In the genomic region with DNA sequence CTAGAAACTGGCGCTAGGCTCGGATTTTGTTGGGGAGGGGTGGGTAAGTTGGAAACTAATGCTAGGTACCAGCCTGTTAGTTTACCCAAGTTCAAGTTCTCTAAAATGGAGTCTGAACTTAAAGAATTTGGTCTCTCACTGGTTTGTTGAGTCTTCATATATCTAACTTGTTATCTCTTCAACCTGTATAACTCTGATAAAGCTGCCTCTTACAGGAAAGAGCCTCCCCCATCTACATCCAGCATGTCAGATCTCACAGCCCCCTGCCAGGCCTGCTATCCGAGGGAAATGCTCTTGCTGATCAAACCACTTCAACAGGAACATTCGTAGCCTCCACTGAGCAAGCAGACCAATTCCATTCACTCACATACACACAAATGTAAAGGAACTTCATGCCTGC, we compare ENCODE assay signal across 29 mouse cellular contexts. TPM values are rescaled to one million over a fixed set of nuclear protein-coding genes. Genes with fewer than 3 reads are reported as not detected.
DNase-seq lines count a peak whose midpoint lies in the region; ATAC-seq and TF ChIP-seq lines count a peak whose summit lies in the region.
"Had no signal": no experiment of that assay in that cellular context is flagged by ENCODE, and none has a peak within 500 bp of the region (broad histone marks: within the 10 kb centered on the region; RNA-seq: fewer than 3 reads in every experiment).

No protein-coding gene starts in this region.

- no peaks in the 10 kb centered on the region for H3K27me3 ChIP-seq in liver, embryonic 12.5 days (replicated peaks)
- no peaks in the 10 kb centered on the region for H3K27me3 ChIP-seq in midbrain, embryonic 11.5 days (ENCODE audit: control insufficient read depth, insufficient read depth, low read length)
- H3K27me3 ChIP-seq in midbrain, postnatal 0 days (ENCODE audit: insufficient read depth, low read length): no peaks in the 10 kb centered on the region
- H3K27me3 ChIP-seq: CH12.LX; embryonic facial prominence, embryonic 13.5 days; embryonic facial prominence, embryonic 15.5 days; forebrain, embryonic 12.5 days had no signal

- WGBS in liver, embryonic 12.5 days (ENCODE audit: insufficient replicate concordance): 48% methylated on average over 4 of the region's 4 CpGs
- WGBS in midbrain, embryonic 11.5 days: 80% methylated on average over 4 of the region's 4 CpGs
- 85% methylated on average over 4 of the region's 4 CpGs for WGBS in midbrain, postnatal 0 days
- 94% methylated on average over 4 of the region's 4 CpGs for WGBS in macrophage (ENCODE audit: missing documents)

- H3K4me2 ChIP-seq in liver, embryonic 12.5 days: peak overlapping the region; percentile 19; the same call in 1 of the 2 replicates
- H3K4me2 ChIP-seq in midbrain, embryonic 11.5 days: no peak overlapping the region
- no peak overlapping the region for H3K4me2 ChIP-seq in midbrain, postnatal 0 days (ENCODE audit: low read depth, low read length, poor library complexity, severe bottlenecking)
- H3K4me2 ChIP-seq: embryonic facial prominence, embryonic 13.5 days; embryonic facial prominence, embryonic 15.5 days; forebrain, embryonic 12.5 days had no signal

- peaks cover 74% of the 10 kb centered on the region for H3K4me1 ChIP-seq in liver, embryonic 12.5 days
- H3K4me1 ChIP-seq in midbrain, embryonic 11.5 days (ENCODE audit: control insufficient read depth, insufficient read depth, low read length): peaks cover 8% of the 10 kb centered on the region
- no peaks in the 10 kb centered on the region for H3K4me1 ChIP-seq in midbrain, postnatal 0 days (ENCODE audit: insufficient read depth, low read length)

- no peak for DNase-seq in liver
- DNase-seq in midbrain, embryonic 11.5 days (ENCODE audit: low spot score, missing footprints): peak; percentile 26
- DNase-seq in midbrain, postnatal 0 days (ENCODE audit: low spot score): no peak
- no peak for DNase-seq in adrenal gland, postnatal 36 days
- DNase-seq: adrenal gland, adult 8-10 months; adrenal gland, postnatal 14 days; cerebellum, adult 11 months; cerebellum, adult 18-20 months; cerebellum, adult 8-10 months; cerebellum, adult 9-11 months; cerebellum, postnatal 14 days; cerebellum, postnatal 36 days; embryo, embryonic 11 days had no signal

- H3K9me3 ChIP-seq in liver, embryonic 12.5 days (replicated peaks): no peaks in the 10 kb centered on the region
- H3K9me3 ChIP-seq in midbrain, embryonic 11.5 days (ENCODE audit: control insufficient read depth, low read length): no peaks in the 10 kb centered on the region
- no peaks in the 10 kb centered on the region for H3K9me3 ChIP-seq in midbrain, postnatal 0 days (ENCODE audit: low read length)
- H3K9me3 ChIP-seq: embryonic facial prominence, embryonic 13.5 days; embryonic facial prominence, embryonic 15.5 days; forebrain, embryonic 10.5 days; forebrain, embryonic 12.5 days had no signal

- H3K27ac ChIP-seq in liver, embryonic 12.5 days: no peak overlapping the region
- no peak overlapping the region for H3K27ac ChIP-seq in midbrain, embryonic 11.5 days (ENCODE audit: low read depth, low read length)
- H3K27ac ChIP-seq in midbrain, postnatal 0 days (ENCODE audit: low read depth, low read length): no peak overlapping the region
- peak overlapping the region; percentile 46 for H3K27ac ChIP-seq in macrophage
- H3K27ac ChIP-seq: embryonic facial prominence, embryonic 13.5 days; embryonic facial prominence, embryonic 15.5 days; forebrain, embryonic 10.5 days; forebrain, embryonic 12.5 days had no signal

- no peak for TF ChIP-seq CTCF in midbrain, postnatal 0 days (IDR thresholded peaks at IDR 0.05)

- peak overlapping the region; percentile 29; the same call in 1 of the 2 replicates for H3K9ac ChIP-seq in liver, embryonic 12.5 days
- H3K9ac ChIP-seq in midbrain, embryonic 11.5 days (ENCODE audit: low read length): no peak overlapping the region
- H3K9ac ChIP-seq in midbrain, postnatal 0 days (replicated peaks; ENCODE audit: low read length, poor library complexity, severe bottlenecking): no peak overlapping the region
- H3K9ac ChIP-seq: embryonic facial prominence, embryonic 13.5 days; embryonic facial prominence, embryonic 15.5 days; forebrain, embryonic 12.5 days had no signal

- ATAC-seq in liver, embryonic 12.5 days: no peak
- ATAC-seq in midbrain, embryonic 11.5 days (ENCODE audit: low FRiP score): no peak
- no peak for ATAC-seq in midbrain, postnatal 0 days (ENCODE audit: low FRiP score)
- ATAC-seq: activated CD4-positive, CD25-positive, alpha-beta regulatory T cell, adult 4 months; CD4-positive, CD25-positive, alpha-beta regulatory T cell, adult 4 months; forebrain, embryonic 14.5 days; forebrain, embryonic 16.5 days; Patski had no signal

- no peaks in the 10 kb centered on the region for H3K79me2 ChIP-seq in macrophage (ENCODE audit: inconsistent target)

- H3K4me3 ChIP-seq in liver, embryonic 12.5 days: no peak overlapping the region
- no peak overlapping the region for H3K4me3 ChIP-seq in midbrain, embryonic 11.5 days (ENCODE audit: low read depth, low read length)
- H3K4me3 ChIP-seq in midbrain, postnatal 0 days (ENCODE audit: low read depth, low read length): no peak overlapping the region
- H3K4me3 ChIP-seq in macrophage (ENCODE audit: inconsistent target): no peak overlapping the region
- H3K4me3 ChIP-seq: embryonic facial prominence, embryonic 13.5 days; embryonic facial prominence, embryonic 15.5 days; erythroblast, embryonic 14.5 days; forebrain, embryonic 10.5 days; forebrain, embryonic 12.5 days had no signal

- no peaks in the 10 kb centered on the region for H3K36me3 ChIP-seq in liver, embryonic 12.5 days
- no peaks in the 10 kb centered on the region for H3K36me3 ChIP-seq in midbrain, embryonic 11.5 days (ENCODE audit: control insufficient read depth, insufficient read depth, low read length)
- H3K36me3 ChIP-seq in midbrain, postnatal 0 days (ENCODE audit: insufficient read depth, low read length): no peaks in the 10 kb centered on the region
- no peaks in the 10 kb centered on the region for H3K36me3 ChIP-seq in macrophage (ENCODE audit: inconsistent target)
- H3K36me3 ChIP-seq: embryonic facial prominence, embryonic 13.5 days; embryonic facial prominence, embryonic 15.5 days; forebrain, embryonic 10.5 days; forebrain, embryonic 12.5 days had no signal

RNA-seq across cellular contexts. Expression of gene Treml4, which starts 14.9 kb away (rescaled TPM):
- 2.8 and 3.7 TPM in 2 replicates for polyA plus RNA-seq in liver, embryonic 12.5 days (2016; fragmentation: Nextera tagmentation; extraction: Ambion mirVana)
- polyA plus RNA-seq in midbrain, embryonic 11.5 days (2014; fragmentation: Nextera tagmentation; extraction: Ambion mirVana): 0.18 and 0.33 TPM in 2 replicates
- 0.27 TPM in 1 of 2 replicates, not detected in the other for total RNA-seq in midbrain, postnatal 0 days (2014; rRNA removed)
- 0.16 and 0.22 TPM in 2 replicates for polyA plus RNA-seq in midbrain, postnatal 0 days (2015; fragmentation: Nextera tagmentation; extraction: Ambion mirVana)
- not detected for total RNA-seq in macrophage (2018; cell fraction: chromatin; rRNA removed)
- total RNA-seq in macrophage (2018; cell fraction: cytosol; rRNA removed): 1 to 10 TPM in 10 of 26 experiments, under 1 TPM in 15, not detected in 1; 0.17 to 2.1 (median 0.71) TPM
- total RNA-seq in macrophage (2018; cell fraction: nucleus; rRNA removed): 1 to 10 TPM in 5 of 26 experiments, under 1 TPM in 9, not detected in 12; 0.31 to 5.2 (median 0.73) TPM
- polyA plus RNA-seq in macrophage (2018): 0.52 to 1.5 TPM (median 1.4 TPM) in 3 replicates
- total RNA-seq in adrenal gland, postnatal 36 days (2021): 1 to 10 TPM in 1 of 2 experiments, under 1 TPM in 1; 0.36 to 1.5 TPM
- total RNA-seq: common myeloid progenitor, adult 5-6 weeks had no signal
- polyA plus RNA-seq: brain, embryonic 14.5 days; embryonic facial prominence, embryonic 11.5 days; forebrain, embryonic 10.5 days; forebrain, embryonic 16.5 days; Patski had no signal

RNA-seq across cellular contexts. Expression of gene Treml2, which starts 20.3 kb away (rescaled TPM):
- 6.3 and 7.5 TPM in 2 replicates for polyA plus RNA-seq in liver, embryonic 12.5 days (2016; fragmentation: Nextera tagmentation; extraction: Ambion mirVana)
- polyA plus RNA-seq in midbrain, embryonic 11.5 days (2014; fragmentation: Nextera tagmentation; extraction: Ambion mirVana): 0.23 and 0.37 TPM in 2 replicates
- total RNA-seq in midbrain, postnatal 0 days (2014; rRNA removed): 0.42 and 0.49 TPM in 2 replicates
- polyA plus RNA-seq in midbrain, postnatal 0 days (2015; fragmentation: Nextera tagmentation; extraction: Ambion mirVana): 0.06 and 0.07 TPM in 2 replicates
- total RNA-seq in macrophage (2018; cell fraction: chromatin; rRNA removed): 10 to 100 TPM in 8 of 26 experiments, 1 to 10 TPM in 18; 1.0 to 22.0 (median 6.9) TPM
- 10 to 100 TPM in 22 of 26 experiments, 1 to 10 TPM in 4; 7.6 to 58.7 (median 25.9) TPM for total RNA-seq in macrophage (2018; cell fraction: cytosol; rRNA removed)
- total RNA-seq in macrophage (2018; cell fraction: nucleus; rRNA removed): 10 to 100 TPM in 18 of 26 experiments, 1 to 10 TPM in 8; 5.2 to 57.1 (median 22.5) TPM
- 10.8 to 16.6 TPM (median 14.5 TPM) in 3 replicates for polyA plus RNA-seq in macrophage (2018)
- under 1 TPM; 0.23 to 0.46 TPM for total RNA-seq in adrenal gland, postnatal 36 days (2021)
- polyA plus RNA-seq: forebrain, embryonic 14.5 days; forebrain, embryonic 16.5 days; Patski had no signal

RNA-seq across cellular contexts. Expression of gene Trem3, which starts 31.4 kb away (rescaled TPM):
- 0.77 and 1.3 TPM in 2 replicates for polyA plus RNA-seq in liver, embryonic 12.5 days (2016; fragmentation: Nextera tagmentation; extraction: Ambion mirVana)
- not detected in 2 replicates for polyA plus RNA-seq in midbrain, embryonic 11.5 days (2014; fragmentation: Nextera tagmentation; extraction: Ambion mirVana)
- not detected in 2 replicates for total RNA-seq in midbrain, postnatal 0 days (2014; rRNA removed)
- not detected in 2 replicates for polyA plus RNA-seq in midbrain, postnatal 0 days (2015; fragmentation: Nextera tagmentation; extraction: Ambion mirVana)
- total RNA-seq in macrophage (2018; cell fraction: chromatin; rRNA removed): not detected
- total RNA-seq in macrophage (2018; cell fraction: cytosol; rRNA removed): under 1 TPM in 20 of 26 experiments, not detected in 6; 0.14 to 0.61 (median 0.29) TPM
- total RNA-seq in macrophage (2018; cell fraction: nucleus; rRNA removed): under 1 TPM in 1 of 26 experiments, not detected in 25; 0.94 TPM
- polyA plus RNA-seq in macrophage (2018): 0.42 to 0.67 TPM in 2 of 3 replicates, not detected in the other
- total RNA-seq in adrenal gland, postnatal 36 days (2021): not detected
- total RNA-seq: CH12.LX had no signal
- polyA plus RNA-seq: activated CD4-positive, CD25-positive, alpha-beta regulatory T cell, adult 4 months; CD4-positive, CD25-positive, alpha-beta regulatory T cell, adult 4 months; embryonic facial prominence, embryonic 13.5 days; embryonic facial prominence, embryonic 15.5 days; erythroblast, embryonic 14.5 days; forebrain, embryonic 10.5 days; forebrain, embryonic 12.5 days; forebrain, embryonic 14.5 days; forebrain, embryonic 16.5 days had no signal

RNA-seq across cellular contexts. Expression of gene B430306N03Rik, which starts 36.9 kb away (rescaled TPM):
- 1.4 and 2.0 TPM in 2 replicates for polyA plus RNA-seq in liver, embryonic 12.5 days (2016; fragmentation: Nextera tagmentation; extraction: Ambion mirVana)
- 0.03 TPM in 1 of 2 replicates, not detected in the other for polyA plus RNA-seq in midbrain, embryonic 11.5 days (2014; fragmentation: Nextera tagmentation; extraction: Ambion mirVana)
- total RNA-seq in midbrain, postnatal 0 days (2014; rRNA removed): 0.16 TPM in 1 of 2 replicates, not detected in the other
- 0.06 and 0.10 TPM in 2 replicates for polyA plus RNA-seq in midbrain, postnatal 0 days (2015; fragmentation: Nextera tagmentation; extraction: Ambion mirVana)
- 100 to 1,000 TPM in 1 of 26 experiments, 10 to 100 TPM in 23, 1 to 10 TPM in 2; 5.0 to 104 (median 38.2) TPM for total RNA-seq in macrophage (2018; cell fraction: chromatin; rRNA removed)
- total RNA-seq in macrophage (2018; cell fraction: cytosol; rRNA removed): 10 to 100 TPM in 25 of 26 experiments, 1 to 10 TPM in 1; 8.4 to 75.4 (median 35.8) TPM
- 100 to 1,000 TPM in 6 of 26 experiments, 10 to 100 TPM in 20; 14.3 to 189 (median 63.5) TPM for total RNA-seq in macrophage (2018; cell fraction: nucleus; rRNA removed)
- 36.0 to 70.3 TPM (median 51.1 TPM) in 3 replicates for polyA plus RNA-seq in macrophage (2018)
- under 1 TPM; 0.13 to 0.23 TPM for total RNA-seq in adrenal gland, postnatal 36 days (2021)
- polyA plus RNA-seq: embryonic facial prominence, embryonic 11.5 days; embryonic facial prominence, embryonic 13.5 days; forebrain, embryonic 12.5 days; forebrain, embryonic 14.5 days; forebrain, embryonic 16.5 days had no signal

RNA-seq across cellular contexts. Expression of gene Trem1, which starts 46.4 kb away (rescaled TPM):
- polyA plus RNA-seq in liver, embryonic 12.5 days (2016; fragmentation: Nextera tagmentation; extraction: Ambion mirVana): 0.42 and 0.56 TPM in 2 replicates
- 0.12 TPM in 1 of 2 replicates, not detected in the other for polyA plus RNA-seq in midbrain, embryonic 11.5 days (2014; fragmentation: Nextera tagmentation; extraction: Ambion mirVana)
- not detected in 2 replicates for total RNA-seq in midbrain, postnatal 0 days (2014; rRNA removed)
- not detected in 2 replicates for polyA plus RNA-seq in midbrain, postnatal 0 days (2015; fragmentation: Nextera tagmentation; extraction: Ambion mirVana)
- total RNA-seq in macrophage (2018; cell fraction: chromatin; rRNA removed): 1 to 10 TPM in 1 of 26 experiments, under 1 TPM in 9, not detected in 16; 0.31 to 2.1 (median 0.44) TPM
- 1 to 10 TPM in 4 of 26 experiments, under 1 TPM in 21, not detected in 1; 0.07 to 1.5 (median 0.23) TPM for total RNA-seq in macrophage (2018; cell fraction: cytosol; rRNA removed)
- 1 to 10 TPM in 1 of 26 experiments, under 1 TPM in 19, not detected in 6; 0.17 to 2.4 (median 0.46) TPM for total RNA-seq in macrophage (2018; cell fraction: nucleus; rRNA removed)
- 0.24 to 0.77 TPM in 2 of 3 replicates, not detected in the other for polyA plus RNA-seq in macrophage (2018)
- under 1 TPM; 0.10 to 0.17 TPM for total RNA-seq in adrenal gland, postnatal 36 days (2021)
- polyA plus RNA-seq: activated CD4-positive, CD25-positive, alpha-beta regulatory T cell, adult 4 months; brain, embryonic 14.5 days; CD4-positive, CD25-positive, alpha-beta regulatory T cell, adult 4 months; embryonic facial prominence, embryonic 15.5 days; erythroblast, embryonic 14.5 days; forebrain, embryonic 10.5 days; forebrain, embryonic 12.5 days; forebrain, embryonic 14.5 days; forebrain, embryonic 16.5 days; Patski had no signal
